Mouse (Mus musculus) forebrain, embryonic 12.5 days (tissue): ENCODE measurements around the gene Esyt3. TPM values are rescaled to one million over a fixed set of nuclear protein-coding genes. Genes with fewer than 3 reads are reported as not detected.

Experiments
- ATAC-seq: fragments of 200-750 bp; cut with Nextera tagmentation; 2 replicates; pipeline ENCODE4 v1.8.0; 2017; ENCODE audit warnings: moderate TSS enrichment; ENCODE audit not compliant: low FRiP score
- H3K27ac ChIP-seq: fragments of 300-500 bp; sonication (generic); 2 replicates; pipeline ENCODE4 v1.5.1; 2016; ENCODE audit warnings: mild to moderate bottlenecking
- H3K27me3 ChIP-seq: fragments of 300-500 bp; sonication (generic); 2 replicates; pipeline ENCODE4 v1.6.1; 2016; ENCODE audit warnings: mild to moderate bottlenecking
- H3K36me3 ChIP-seq: fragments of 300-500 bp; sonication (generic); replicated peaks from 2 replicates; pipeline ENCODE4 v1.6.1; 2016; ENCODE audit warnings: mild to moderate bottlenecking
- H3K4me1 ChIP-seq: fragments of 300-500 bp; sonication (generic); 2 replicates; pipeline ENCODE4 v1.6.1; 2016
- H3K4me2 ChIP-seq: fragments of 300-500 bp; sonication (generic); 2 replicates; pipeline ENCODE4 v1.6.1; 2016; ENCODE audit warnings: mild to moderate bottlenecking, moderate library complexity
- H3K4me3 ChIP-seq: fragments of 300-500 bp; sonication (generic); replicated peaks from 2 replicates; pipeline ENCODE4 v1.5.1; 2016; ENCODE audit warnings: mild to moderate bottlenecking
- H3K9ac ChIP-seq: fragments of 300-500 bp; sonication (generic); 2 replicates; pipeline ENCODE4 v1.6.1; 2016; ENCODE audit warnings: mild to moderate bottlenecking
- H3K9me3 ChIP-seq: fragments of 300-500 bp; sonication (generic); 2 replicates; pipeline ENCODE4 v1.6.1; 2016
- WGBS: fragments of 180-500 bp; shearing (Covaris S2); methylation state at CpG from one replicate; pipeline ENCODE4 v1.1.7; 2016; 5-methylcytosine and 5-hydroxymethylcytosine counted together
- polyA plus RNA-seq: library from polyadenylated mRNA; unstranded; fragments of >200 nt; fragmentation: Nextera tagmentation; extraction: Ambion mirVana; gene quantifications from 2 replicates; pipeline ENCODE4 v1.2.1, GENCODE M21; 2016

Gene Esyt3
- polyA plus RNA-seq, 1 experiment from 2014 or later = 0.26 TPM

DNA sequence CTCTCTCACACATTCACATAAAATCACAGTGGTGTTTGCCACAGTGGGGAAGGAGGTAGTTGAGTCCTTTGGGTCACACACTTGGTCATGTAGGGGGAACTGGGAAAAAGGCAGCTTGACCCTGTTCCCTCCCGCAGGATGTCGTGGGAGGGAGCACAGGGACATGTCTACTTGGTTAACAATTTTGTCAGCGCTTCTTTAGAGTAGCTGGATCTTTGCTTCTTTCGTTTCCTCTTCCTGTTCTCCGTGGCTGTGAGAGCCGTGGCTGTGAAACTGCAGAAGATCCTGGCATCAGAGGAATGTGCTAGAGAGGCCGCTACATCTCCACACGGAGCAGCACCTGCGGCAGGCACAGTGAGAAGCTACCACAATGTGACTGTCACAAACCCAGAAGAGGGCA lies 24.2 kb upstream of the Esyt3 start:
- H3K4me1 ChIP-seq = no peaks in the 10 kb centered on the region
- H3K9me3 ChIP-seq = no peaks in the 10 kb centered on the region
- H3K27ac ChIP-seq = no peak overlapping the region
- 86% methylated on average over 9 of the region's 9 CpGs for WGBS
- no peaks in the 10 kb centered on the region; the same call in 1 of the 2 replicates for H3K36me3 ChIP-seq
- H3K4me2 ChIP-seq = no peak overlapping the region
- peaks cover 1% of the 10 kb centered on the region; the same call in 1 of the 2 replicates for H3K27me3 ChIP-seq
- H3K9ac ChIP-seq = no peak overlapping the region
- H3K4me3 ChIP-seq = no peak overlapping the region
- no peak for ATAC-seq

GRCm38 (mm10) chr9:99379194-99379593 lies 20.8 kb upstream of the Esyt3 start:
- WGBS = 68% methylated on average over 5 of the region's 5 CpGs
- Histone ChIP-seq H3K27ac (no peak overlapping the region), H3K9me3 (no peaks in the 10 kb centered on the region), H3K4me1 (no peaks in the 10 kb centered on the region), H3K9ac (no peak overlapping the region), H3K36me3 (no peaks in the 10 kb centered on the region), H3K4me2 (no peak overlapping the region), H3K4me3 (no peak overlapping the region), H3K27me3 (peaks cover 3% of the 10 kb centered on the region; the same call in 1 of the 2 replicates)
- no peak for ATAC-seq

DNA sequence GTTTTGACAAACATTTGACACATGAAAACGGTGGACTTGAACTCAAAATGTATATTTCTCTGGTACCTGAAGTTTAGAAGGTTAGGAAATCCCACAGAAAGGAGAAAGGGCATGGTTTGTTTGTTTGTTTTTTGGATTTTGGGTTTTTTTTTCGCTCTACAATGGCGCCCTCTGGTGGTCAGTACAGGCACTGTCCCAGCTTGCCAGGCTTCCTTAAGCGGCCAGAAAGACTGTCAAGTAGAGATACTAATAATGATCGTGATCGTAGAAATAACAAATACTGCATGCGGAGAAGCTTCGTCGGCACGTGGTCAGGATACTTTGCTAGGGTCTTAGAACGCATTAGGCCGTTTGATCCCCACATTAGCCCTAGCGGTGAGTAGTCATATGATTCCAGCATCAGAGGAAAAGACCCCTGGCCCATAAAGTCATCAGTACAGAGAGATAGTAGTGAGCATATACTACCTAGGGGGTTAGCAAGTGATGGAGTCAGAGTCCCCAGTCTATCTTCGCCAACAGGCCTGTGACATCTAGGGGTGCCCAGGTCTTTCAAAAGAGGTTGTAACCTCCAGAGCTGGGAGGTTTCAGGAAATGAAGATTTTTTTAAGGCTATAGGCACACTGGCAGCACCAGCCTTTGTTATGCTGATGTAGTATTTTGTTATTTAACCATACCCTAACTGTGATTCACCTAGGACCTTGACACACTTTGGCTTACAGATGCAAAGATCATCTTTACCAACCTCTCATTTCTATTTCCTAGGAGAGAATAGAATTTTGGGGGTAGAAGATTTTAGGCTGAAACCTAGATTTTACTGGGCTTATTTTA lies 18.4 kb upstream of the Esyt3 start:
- Histone ChIP-seq H3K4me3 (no peak overlapping the region), H3K27ac (no peak overlapping the region), H3K9me3 (no peaks in the 10 kb centered on the region), H3K4me1 (no peaks in the 10 kb centered on the region), H3K4me2 (no peak overlapping the region), H3K36me3 (no peaks in the 10 kb centered on the region), H3K9ac (no peak overlapping the region), H3K27me3 (peaks cover 3% of the 10 kb centered on the region; the same call in 1 of the 2 replicates)
- ATAC-seq = no peak
- WGBS = 12% methylated on average over 14 of the region's 14 CpGs

DNA sequence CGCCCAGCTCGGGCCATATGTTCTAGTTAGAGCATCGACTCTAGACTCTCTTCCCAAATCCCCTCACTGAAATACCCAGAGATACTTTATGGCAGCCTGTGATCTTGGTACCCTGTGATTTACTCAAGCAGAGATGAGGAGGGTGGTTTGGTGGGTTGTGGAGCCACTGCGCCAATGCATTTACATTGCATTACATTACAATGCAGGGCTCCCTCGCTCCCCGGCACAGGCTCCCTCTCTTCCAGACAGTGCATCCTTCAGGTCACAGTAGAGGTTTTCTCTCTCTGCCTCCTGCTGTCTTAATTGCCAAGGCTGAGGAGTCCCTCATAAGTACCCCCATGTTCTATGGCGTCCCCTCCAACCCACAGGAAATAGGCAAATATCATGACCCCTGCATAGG lies 10.1 kb upstream of the Esyt3 start:
- Histone ChIP-seq H3K4me2 (no peak overlapping the region), H3K4me1 (no peaks in the 10 kb centered on the region), H3K9ac (no peak overlapping the region), H3K4me3 (no peak overlapping the region), H3K9me3 (no peaks in the 10 kb centered on the region), H3K27ac (no peak overlapping the region), H3K36me3 (no peaks in the 10 kb centered on the region), H3K27me3 (no peaks in the 10 kb centered on the region; the same call in 1 of the 2 replicates)
- no peak for ATAC-seq
- 81% methylated on average over 7 of the region's 7 CpGs for WGBS

GRCm38 (mm10) chr9:99365906-99366305 lies 7.5 kb upstream of the Esyt3 start:
- H3K9me3 ChIP-seq = no peaks in the 10 kb centered on the region

GRCm38 (mm10) chr9:99363076-99363475 lies 4.7 kb upstream of the Esyt3 start:
- Histone ChIP-seq H3K36me3 (no peaks in the 10 kb centered on the region), H3K4me3 (no peak overlapping the region), H3K4me2 (no peak overlapping the region), H3K9me3 (no peaks in the 10 kb centered on the region), H3K27me3 (peaks cover 23% of the 10 kb centered on the region), H3K27ac (no peak overlapping the region), H3K9ac (no peak overlapping the region), H3K4me1 (peaks cover 5% of the 10 kb centered on the region)
- WGBS = 75% methylated on average over 8 of the region's 8 CpGs
- ATAC-seq = no peak

More at GRCm38 (mm10) chr9:99365906-99366305, 7.5 kb upstream of the Esyt3 start:
- no peak overlapping the region for H3K9ac ChIP-seq
- H3K4me2 ChIP-seq = no peak overlapping the region
- no peak for ATAC-seq
- H3K27me3 ChIP-seq = no peaks in the 10 kb centered on the region; the same call in 1 of the 2 replicates
- no peaks in the 10 kb centered on the region for H3K4me1 ChIP-seq
- 76% methylated on average over 3 of the region's 3 CpGs for WGBS
- no peak overlapping the region for H3K27ac ChIP-seq
- no peak overlapping the region for H3K4me3 ChIP-seq
- H3K36me3 ChIP-seq = no peaks in the 10 kb centered on the region

- Histone ChIP-seq H3K9me3 (no peaks in the 10 kb centered on the region), H3K4me2 (no peak overlapping the region), H3K4me1 (peaks cover 14% of the 10 kb centered on the region), H3K36me3 (no peaks in the 10 kb centered on the region), H3K9ac (no peak overlapping the region), H3K27ac (no peak overlapping the region), H3K4me3 (no peak overlapping the region), H3K27me3 (peaks cover 34% of the 10 kb centered on the region)
- no peak for ATAC-seq
- WGBS = 87% methylated on average over 9 of the region's 9 CpGs
These were observed 3.6 kb upstream of the Esyt3 start for GRCm38 (mm10) chr9:99361946-99362345.

DNA sequence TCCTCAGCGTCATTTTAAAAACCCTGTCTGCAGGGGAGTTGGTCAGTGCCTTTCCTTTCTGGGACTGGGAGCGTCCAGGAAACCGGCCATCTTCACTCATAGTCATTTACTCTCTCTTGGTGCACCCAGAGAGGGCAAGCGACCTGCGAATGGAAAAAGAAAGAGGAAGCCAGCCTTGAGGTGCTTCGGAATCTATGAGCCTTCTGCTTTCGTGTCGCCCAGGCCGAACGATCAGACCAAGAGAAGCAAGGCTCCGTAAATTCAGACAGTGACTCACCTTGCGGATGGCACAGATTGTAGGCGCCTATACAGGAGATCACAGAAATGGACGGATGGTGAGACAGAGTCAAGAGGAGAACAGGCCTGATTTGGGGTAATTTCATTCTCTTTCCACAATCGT lies 655 bp upstream of the Esyt3 start:
- H3K9ac ChIP-seq = no peak overlapping the region
- H3K36me3 ChIP-seq = no peaks in the 10 kb centered on the region
- 91% methylated on average over 15 of the region's 15 CpGs for WGBS
- no peaks in the 10 kb centered on the region for H3K9me3 ChIP-seq
- H3K27me3 ChIP-seq = peaks cover 55% of the 10 kb centered on the region
- H3K4me1 ChIP-seq = peaks cover 14% of the 10 kb centered on the region
- ATAC-seq = no peak
- no peak overlapping the region for H3K4me3 ChIP-seq
- no peak overlapping the region for H3K4me2 ChIP-seq
- H3K27ac ChIP-seq = no peak overlapping the region

DNA sequence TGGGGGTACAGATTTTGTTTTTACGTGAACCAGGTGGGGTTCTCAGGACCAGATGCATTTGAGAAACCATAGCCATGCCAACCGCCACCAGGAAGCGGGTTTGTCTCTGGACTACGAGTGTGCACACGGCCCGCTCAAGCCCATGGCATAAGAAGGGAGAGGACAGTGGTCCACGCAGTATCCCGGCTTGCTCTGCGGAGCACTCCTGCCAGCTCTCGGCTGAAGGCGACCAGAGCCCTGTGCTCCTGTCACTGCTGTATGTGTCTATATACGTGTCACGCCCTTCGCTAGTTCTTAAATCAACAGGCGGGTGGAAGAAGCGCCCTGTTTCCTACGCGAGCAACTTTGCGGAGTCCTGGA lies 816 bp downstream of the Esyt3 start:
- peaks cover 55% of the 10 kb centered on the region for H3K27me3 ChIP-seq
- peak overlapping the region; percentile 42; the same call in 1 of the 2 replicates for H3K9ac ChIP-seq
- 4% methylated on average over 19 of the region's 19 CpGs for WGBS

GRCm38 (mm10) chr9:99355971-99356370 lies 2.4 kb downstream of the Esyt3 start:
- no peak for ATAC-seq

More for the DNA sequence above, 816 bp downstream of the Esyt3 start:
- Histone ChIP-seq H3K9me3 (no peaks in the 10 kb centered on the region), H3K4me2 (peak overlapping the region; percentile 80), H3K36me3 (no peaks in the 10 kb centered on the region), H3K4me3 (peak overlapping the region; percentile 44), H3K27ac (no peak overlapping the region), H3K4me1 (peaks cover 14% of the 10 kb centered on the region)
- no peak for ATAC-seq

GRCm38 (mm10) chr9:99354796-99355195 lies 3.6 kb downstream of the Esyt3 start:
- no peaks in the 10 kb centered on the region for H3K9me3 ChIP-seq
- 79% methylated on average over 5 of the region's 5 CpGs for WGBS
- peaks cover 47% of the 10 kb centered on the region for H3K27me3 ChIP-seq
- ATAC-seq = no peak
- no peak overlapping the region for H3K4me2 ChIP-seq
- H3K27ac ChIP-seq = no peak overlapping the region
- no peak overlapping the region for H3K4me3 ChIP-seq
- peaks cover 14% of the 10 kb centered on the region for H3K4me1 ChIP-seq
- H3K36me3 ChIP-seq = no peaks in the 10 kb centered on the region
- H3K9ac ChIP-seq = no peak overlapping the region

More at GRCm38 (mm10) chr9:99355971-99356370, 2.4 kb downstream of the Esyt3 start:
- H3K9ac ChIP-seq = no peak overlapping the region
- WGBS = 16% methylated on average over 5 of the region's 5 CpGs
- peaks cover 14% of the 10 kb centered on the region for H3K4me1 ChIP-seq
- H3K9me3 ChIP-seq = no peaks in the 10 kb centered on the region
- no peaks in the 10 kb centered on the region for H3K36me3 ChIP-seq
- H3K27ac ChIP-seq = no peak overlapping the region
- no peak overlapping the region for H3K4me2 ChIP-seq
- no peak overlapping the region for H3K4me3 ChIP-seq
- H3K27me3 ChIP-seq = peaks cover 55% of the 10 kb centered on the region

DNA sequence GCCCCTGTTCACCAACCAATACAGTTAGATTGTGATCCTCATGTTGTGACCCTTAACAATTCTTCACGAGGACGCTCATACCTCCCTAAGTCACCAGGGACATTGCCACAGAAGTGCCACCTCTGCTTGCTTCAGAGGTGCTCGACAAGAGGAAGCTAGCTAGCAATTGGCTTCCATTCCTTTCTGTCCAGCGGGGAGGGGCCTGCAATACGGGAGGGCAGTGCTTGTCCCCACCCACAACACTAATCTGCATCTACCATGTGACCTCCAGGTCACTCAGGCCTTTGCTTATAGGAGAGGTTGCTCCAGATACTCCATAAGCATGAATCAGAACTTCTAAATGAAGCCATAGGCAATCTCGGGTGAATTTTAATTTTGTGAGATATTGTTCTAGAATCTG lies 5.0 kb downstream of the Esyt3 start:
- peaks cover 35% of the 10 kb centered on the region for H3K27me3 ChIP-seq
- no peak overlapping the region for H3K4me2 ChIP-seq
- no peak for ATAC-seq
- no peak overlapping the region for H3K27ac ChIP-seq
- no peaks in the 10 kb centered on the region for H3K9me3 ChIP-seq
- peaks cover 12% of the 10 kb centered on the region for H3K4me1 ChIP-seq
- no peaks in the 10 kb centered on the region for H3K36me3 ChIP-seq
- 70% methylated on average over 6 of the region's 6 CpGs for WGBS
- no peak overlapping the region for H3K9ac ChIP-seq
- H3K4me3 ChIP-seq = no peak overlapping the region

- Histone ChIP-seq H3K4me2 (no peak overlapping the region), H3K27ac (no peak overlapping the region), H3K9me3 (no peaks in the 10 kb centered on the region), H3K36me3 (no peaks in the 10 kb centered on the region), H3K27me3 (peaks cover 31% of the 10 kb centered on the region), H3K4me3 (no peak overlapping the region), H3K9ac (no peak overlapping the region), H3K4me1 (peaks cover 8% of the 10 kb centered on the region)
- WGBS = 77% methylated on average over 4 of the region's 4 CpGs
- no peak for ATAC-seq
These were observed 5.4 kb downstream of the Esyt3 start for GRCm38 (mm10) chr9:99352964-99353363.
